Mouse (Mus musculus) ES-Bruce4 (cell line): ENCODE data around the gene Sftpa1.

ENCODE experiments used
- CTCF ChIP-seq: IDR thresholded peaks from one replicate; pipeline ENCODE4 v1.8.1; 2011; ENCODE audit warnings: low read depth, low read length
- EP300 ChIP-seq: IDR thresholded peaks from 2 replicates; pipeline ENCODE4 v1.6.1; 2011; ENCODE audit warnings: low read depth, low read length; ENCODE audit not compliant: insufficient read depth
- POLR2A ChIP-seq: IDR thresholded peaks from one replicate; pipeline ENCODE4 v1.8.1; 2011; ENCODE audit warnings: low read length; ENCODE audit not compliant: insufficient read depth

DNA sequence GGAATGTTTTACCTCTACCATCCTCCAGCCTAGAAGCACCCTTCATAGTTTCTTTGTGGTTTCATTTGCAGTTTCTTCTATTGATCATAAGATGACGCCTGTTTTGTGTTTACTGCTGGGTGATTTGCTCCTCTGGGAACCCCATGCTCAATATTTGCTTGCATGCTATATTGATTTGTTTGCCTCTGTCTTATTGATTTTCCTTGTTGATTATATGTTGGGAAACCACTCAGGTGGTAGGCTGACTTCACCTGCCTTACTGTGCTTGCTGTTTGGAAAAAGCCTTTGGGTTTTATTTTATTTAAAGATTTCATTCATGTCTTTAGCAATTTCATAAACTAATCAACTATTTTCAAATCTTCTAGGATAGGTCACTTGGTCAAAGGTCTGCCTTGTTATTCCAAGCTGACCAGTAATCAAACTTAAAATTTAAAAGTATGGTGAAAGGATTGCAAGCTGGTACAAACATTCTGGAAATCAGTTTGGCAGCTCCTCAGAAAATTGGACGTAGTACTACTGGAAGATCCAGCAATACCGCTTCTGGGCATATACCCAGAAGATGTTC is 35.2 kb upstream of the Sftpa1 start:
- no peak for TF ChIP-seq POLR2A
- no peak for TF ChIP-seq EP300
- TF ChIP-seq CTCF, result no peak
